Mouse (Mus musculus): ENCODE data around the gene Cel.

Gene Cel

GRCm38 (mm10) chr2:28537634-28537920 is 25.6 kb downstream of the Cel start:
- no peak for DNase-seq (ENCODE audit: low read depth, low spot score)

GRCm38 (mm10) chr2:28536766-28537633 is 26.2 kb downstream of the Cel start:
- no peak for DNase-seq (ENCODE audit: low read depth, low spot score)

GRCm38 (mm10) chr2:28536166-28536565 is 27.0 kb downstream of the Cel start:
- DNase-seq (ENCODE audit: low read depth, low spot score) = no peak

- no peak for DNase-seq (ENCODE audit: low read depth, low spot score)
Measured at GRCm38 (mm10) chr2:28535650-28536049, 27.6 kb downstream of the Cel start.

- no peak for DNase-seq (ENCODE audit: low read depth, low spot score)
Measured at GRCm38 (mm10) chr2:28535263-28535540, 28.0 kb downstream of the Cel start.

GRCm38 (mm10) chr2:28534436-28535262 is 28.6 kb downstream of the Cel start:
- DNase-seq (ENCODE audit: low read depth, low spot score) = no peak

GRCm38 (mm10) chr2:28533901-28534435 is 29.2 kb downstream of the Cel start:
- DNase-seq (ENCODE audit: low read depth, low spot score) = no peak

- peak; percentile 71 for DNase-seq (ENCODE audit: low read depth, low spot score)
Measured at GRCm38 (mm10) chr2:28532938-28533771, 30.0 kb downstream of the Cel start.

- no peak for DNase-seq (ENCODE audit: low read depth, low spot score)
Measured at GRCm38 (mm10) chr2:28530311-28530710, 32.9 kb downstream of the Cel start.

GRCm38 (mm10) chr2:28529856-28530255 is 33.3 kb downstream of the Cel start:
- DNase-seq (ENCODE audit: low read depth, low spot score) = no peak

GRCm38 (mm10) chr2:28528354-28528730 is 34.9 kb downstream of the Cel start:
- no peak for DNase-seq (ENCODE audit: low read depth, low spot score)

- no peak for DNase-seq (ENCODE audit: low read depth, low spot score)
Measured at GRCm38 (mm10) chr2:28527436-28528353, 35.5 kb downstream of the Cel start.

- DNase-seq (ENCODE audit: low read depth, low spot score) = peak; percentile 51
Measured at GRCm38 (mm10) chr2:28525943-28526876, 37.0 kb downstream of the Cel start.

- DNase-seq (ENCODE audit: low read depth, low spot score) = peak; percentile 55
Measured at GRCm38 (mm10) chr2:28525219-28525942, 37.8 kb downstream of the Cel start.

GRCm38 (mm10) chr2:28524406-28524805 is 38.8 kb downstream of the Cel start:
- no peak for DNase-seq (ENCODE audit: low read depth, low spot score)

GRCm38 (mm10) chr2:28523643-28524117 is 39.5 kb downstream of the Cel start:
- peak; percentile 68 for DNase-seq (ENCODE audit: low read depth, low spot score)

- no peak for DNase-seq (ENCODE audit: low read depth, low spot score)
Measured at GRCm38 (mm10) chr2:28522166-28522565, 41.0 kb downstream of the Cel start.

- DNase-seq (ENCODE audit: low read depth, low spot score) = no peak
Measured at GRCm38 (mm10) chr2:28521571-28522151, 41.5 kb downstream of the Cel start.

GRCm38 (mm10) chr2:28520581-28520980 is 42.6 kb downstream of the Cel start:
- DNase-seq (ENCODE audit: low read depth, low spot score) = no peak

Data from ES-CJ7 (cell line).